Mouse (Mus musculus): ENCODE data around the gene Plcb1.

DNA sequence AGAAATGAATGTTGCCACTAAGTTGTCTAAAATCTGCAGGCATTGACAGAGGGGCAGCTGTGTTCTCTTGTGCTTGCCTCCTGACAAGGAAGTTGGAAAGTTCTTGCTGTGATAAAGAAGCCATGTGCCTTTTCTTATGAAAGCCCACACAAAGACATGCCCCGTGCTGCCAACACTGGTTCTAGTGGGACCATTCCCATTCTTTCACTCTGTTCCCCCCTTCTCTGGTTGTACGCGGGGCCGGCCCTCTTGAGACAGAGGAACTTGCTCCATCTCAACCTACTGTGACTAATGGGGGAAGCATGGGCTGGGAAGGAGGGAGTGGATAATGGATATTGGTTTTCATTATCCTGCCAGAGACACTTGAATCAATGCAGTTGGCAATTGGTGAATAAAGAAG lies 315.4 kb downstream of the Plcb1 start:
- TF ChIP-seq CTCF (IDR thresholded peaks at IDR 0.05; ENCODE audit: low read depth) (no peak), EP300 (IDR thresholded peaks at IDR 0.05; ENCODE audit: low read depth) (no peak)
